Mouse (Mus musculus) liver (tissue): ENCODE measurements around the gene Stat5a.

Experiments
- DNase-seq: peaks from one replicate; pipeline ENCODE4 v3.0.0-alpha.2; 2020; ENCODE audit warnings: mixed read lengths

Stat5a gene

GRCm38 (mm10) chr11:100863141-100863540, 4.0 kb downstream of the Stat5a start:
- no peak for DNase-seq

GRCm38 (mm10) chr11:100865618-100866017, 6.5 kb downstream of the Stat5a start:
- no peak for DNase-seq

DNA sequence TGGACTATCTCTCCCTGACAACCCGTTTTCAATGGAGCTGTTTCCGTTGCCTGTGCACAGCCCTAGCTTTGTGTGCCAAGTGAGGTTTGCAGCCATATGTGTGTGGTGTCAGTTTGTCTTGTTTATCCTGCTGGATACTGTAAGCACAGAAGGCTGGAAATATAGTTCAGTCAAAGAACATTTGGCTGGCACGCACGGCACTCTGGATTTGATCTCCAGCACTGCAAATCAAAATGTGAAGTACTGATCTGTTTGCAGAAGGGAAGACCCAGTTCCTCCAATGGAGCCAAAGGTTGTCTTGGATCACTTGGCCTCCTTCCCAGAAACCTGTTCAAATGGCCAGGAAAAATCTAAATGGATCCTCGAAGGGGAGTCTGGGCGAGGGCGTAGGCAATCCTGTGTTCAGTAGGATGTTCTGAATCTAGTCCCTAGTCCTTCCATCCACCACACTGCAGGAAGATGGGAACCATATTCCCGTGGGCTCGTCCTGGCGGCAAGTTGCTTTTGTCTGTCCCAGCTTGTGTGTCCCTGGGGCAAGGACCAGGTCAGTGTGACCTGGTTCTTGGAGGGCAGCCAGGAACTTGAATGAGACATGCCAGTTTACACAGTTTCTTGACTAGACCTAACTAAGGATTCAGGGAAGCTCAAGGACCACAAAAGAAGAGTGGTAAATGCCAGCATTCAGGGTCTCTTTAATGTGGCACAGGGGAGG, 11.3 kb downstream of the Stat5a start:
- DNase-seq = no peak

- no peak for DNase-seq
Observed at GRCm38 (mm10) chr11:100870968-100871350, 11.8 kb downstream of the Stat5a start.

DNA sequence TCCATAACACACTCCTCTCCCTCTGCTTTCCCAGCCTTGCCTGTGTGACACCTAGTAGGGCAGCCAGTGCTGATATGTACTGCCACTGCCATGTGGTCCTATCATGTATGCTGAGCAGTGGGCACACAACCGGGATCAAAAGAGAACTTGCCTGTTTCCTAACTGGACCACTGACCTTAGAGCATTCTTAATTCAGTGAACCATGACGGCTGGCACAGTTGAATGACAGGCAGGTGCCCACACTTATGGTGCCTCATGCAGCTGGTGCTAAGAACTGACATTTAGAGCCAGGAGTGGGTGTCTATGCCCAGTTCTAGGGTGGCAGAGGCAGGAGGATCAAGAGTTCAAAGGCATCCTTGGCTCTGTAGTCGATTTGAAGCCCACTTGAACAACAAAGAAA, 16.6 kb downstream of the Stat5a start:
- DNase-seq = no peak

DNA sequence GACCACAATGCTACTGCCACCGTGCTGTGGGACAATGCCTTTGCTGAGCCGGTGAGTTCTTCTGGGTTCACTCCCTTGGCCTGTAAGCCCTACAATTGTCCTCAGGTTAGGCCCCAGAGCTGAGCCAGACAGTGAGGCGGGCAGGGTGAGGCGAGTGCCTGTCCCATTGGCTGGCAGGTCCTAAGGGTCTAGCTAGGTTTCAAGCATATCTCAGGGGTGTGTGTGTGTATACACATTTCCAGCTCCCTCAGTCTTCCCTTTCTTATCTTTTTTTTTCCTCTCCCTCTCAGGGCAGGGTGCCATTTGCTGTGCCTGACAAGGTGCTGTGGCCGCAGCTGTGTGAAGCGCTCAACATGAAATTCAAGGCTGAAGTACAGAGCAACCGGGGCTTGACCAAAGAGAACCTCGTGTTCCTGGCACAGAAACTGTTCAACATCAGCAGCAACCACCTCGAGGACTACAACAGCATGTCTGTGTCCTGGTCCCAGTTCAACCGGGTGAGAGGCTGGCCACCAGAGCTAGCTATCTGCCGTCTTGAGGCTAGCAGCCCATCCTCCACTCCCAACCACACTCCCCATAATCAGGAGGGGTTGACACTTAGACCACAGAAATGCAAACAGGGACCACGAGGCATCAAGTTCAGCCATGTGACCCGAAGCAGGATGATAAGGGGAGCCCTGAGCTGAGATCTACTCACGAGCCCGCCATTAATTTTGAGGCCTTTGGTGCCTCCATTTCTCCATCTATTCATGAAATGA, 20.3 kb downstream of the Stat5a start:
- DNase-seq = peak; percentile 37

GRCm38 (mm10) chr11:100883640-100884039, 24.5 kb downstream of the Stat5a start:
- no peak for DNase-seq

GRCm38 (mm10) chr11:100885472-100885871, 26.3 kb downstream of the Stat5a start:
- DNase-seq = no peak

GRCm38 (mm10) chr11:100886188-100886740, 27.1 kb downstream of the Stat5a start:
- DNase-seq = peak; percentile 81

DNA sequence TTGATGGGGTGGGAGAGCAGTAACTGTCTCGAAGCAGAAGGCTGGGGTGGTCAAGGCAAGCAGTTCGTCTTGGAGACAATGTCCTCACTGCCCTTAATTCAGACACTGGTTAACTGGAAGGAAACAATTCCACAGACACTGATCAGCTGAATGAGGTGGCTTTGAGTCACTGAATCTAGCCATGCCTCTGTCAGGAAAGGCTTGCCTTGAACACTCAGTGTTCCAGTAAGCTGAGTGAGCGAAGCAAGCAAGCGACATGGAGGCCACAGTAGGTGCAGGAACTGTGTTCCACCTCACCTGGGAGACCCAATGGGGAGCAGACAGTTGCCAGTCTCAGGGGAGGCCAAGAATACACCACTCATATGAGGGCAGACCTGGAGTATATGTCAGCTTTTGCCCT, 28.1 kb downstream of the Stat5a start:
- DNase-seq = no peak

GRCm38 (mm10) chr11:100887764-100888163, 28.6 kb downstream of the Stat5a start:
- no peak for DNase-seq

DNA sequence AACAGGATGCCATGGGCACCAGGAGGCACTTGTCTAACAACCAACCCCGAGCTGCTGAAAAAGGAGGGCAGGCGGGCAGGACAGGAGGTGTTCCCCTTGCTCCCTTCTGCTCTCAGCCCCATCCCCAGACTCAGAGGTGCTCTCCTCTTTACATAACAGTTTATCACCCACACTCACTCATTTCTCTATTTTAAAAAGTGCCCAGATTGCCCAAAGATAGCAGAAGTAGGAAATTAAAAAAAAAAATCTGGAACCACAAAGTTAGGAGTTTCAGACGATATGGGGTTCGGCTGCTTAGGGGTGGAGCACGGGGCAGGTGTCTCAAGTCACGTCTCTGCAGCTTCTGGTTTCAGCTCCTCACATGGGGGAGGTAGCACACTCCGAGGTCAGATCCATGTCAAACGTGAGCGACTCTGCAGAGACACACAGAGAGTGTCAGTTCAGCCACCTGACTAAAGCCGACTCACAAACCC, 29.2 kb downstream of the Stat5a start:
- DNase-seq = no peak

- DNase-seq = peak; percentile 1
Observed at GRCm38 (mm10) chr11:100890481-100890880, 31.3 kb downstream of the Stat5a start.

GRCm38 (mm10) chr11:100891256-100892123, 32.3 kb downstream of the Stat5a start:
- peak; percentile 39 for DNase-seq

DNA sequence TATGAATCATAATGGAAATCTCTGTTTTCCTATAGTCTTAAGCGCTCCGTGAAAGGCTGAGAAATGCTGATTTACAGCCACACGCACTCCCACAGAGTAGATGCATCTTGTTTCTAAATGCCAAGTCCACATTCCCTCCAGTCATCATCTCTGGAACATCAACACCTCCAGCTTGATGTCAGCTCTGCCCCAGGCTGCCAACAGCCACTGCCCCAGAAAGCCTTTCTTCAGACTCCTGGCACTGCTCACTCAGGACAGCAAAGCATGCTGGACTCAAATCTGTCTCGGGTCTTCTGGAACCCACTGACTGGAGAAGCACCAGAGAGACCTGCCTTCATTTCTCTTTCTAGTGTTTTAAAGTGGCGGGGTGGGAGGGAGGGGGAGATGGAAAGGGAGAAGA, 33.3 kb downstream of the Stat5a start:
- no peak for DNase-seq

DNA sequence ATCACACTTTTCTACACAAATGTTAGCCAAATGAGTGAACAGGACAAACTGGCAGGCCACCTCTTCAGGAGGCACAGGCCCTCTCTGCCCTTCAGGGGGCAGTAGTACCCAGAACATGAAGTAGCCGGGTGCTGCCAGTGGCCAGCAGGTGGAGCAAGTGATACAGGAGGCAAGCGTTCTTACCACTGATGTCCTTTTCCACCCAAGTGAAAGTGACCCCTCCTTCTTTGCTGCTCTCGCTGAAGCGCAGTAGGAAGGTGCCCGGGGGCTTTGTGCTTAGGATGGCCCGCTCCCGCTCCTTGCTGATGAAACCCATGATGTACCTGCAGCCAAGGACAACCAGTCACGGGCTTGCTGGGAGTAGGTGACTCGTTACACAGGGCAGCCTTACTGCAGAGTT, 34.3 kb downstream of the Stat5a start:
- peak; percentile 92 for DNase-seq

- DNase-seq = no peak
Observed at GRCm38 (mm10) chr11:100894146-100894918, 35.2 kb downstream of the Stat5a start.

DNA sequence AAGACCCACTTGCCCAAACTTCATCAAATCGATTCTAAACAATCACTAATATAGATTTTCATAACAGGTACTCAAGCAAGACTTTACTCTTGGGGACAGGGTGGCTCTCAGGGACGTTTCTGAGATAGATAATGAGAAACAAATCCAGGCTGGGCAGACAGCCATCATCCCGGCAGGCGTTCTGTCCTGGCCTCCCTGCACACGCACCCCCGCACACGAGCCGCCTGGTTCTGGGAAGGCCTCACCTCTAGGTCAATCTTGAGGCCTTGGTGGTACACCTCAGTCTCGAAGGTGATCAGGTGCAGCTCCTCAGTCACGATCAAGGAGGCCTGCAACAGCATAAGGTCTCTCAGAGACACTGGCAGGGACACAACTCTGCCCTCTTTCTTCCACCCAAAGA, 36.9 kb downstream of the Stat5a start:
- no peak for DNase-seq

GRCm38 (mm10) chr11:100897294-100898231, 38.4 kb downstream of the Stat5a start:
- DNase-seq = no peak

DNA sequence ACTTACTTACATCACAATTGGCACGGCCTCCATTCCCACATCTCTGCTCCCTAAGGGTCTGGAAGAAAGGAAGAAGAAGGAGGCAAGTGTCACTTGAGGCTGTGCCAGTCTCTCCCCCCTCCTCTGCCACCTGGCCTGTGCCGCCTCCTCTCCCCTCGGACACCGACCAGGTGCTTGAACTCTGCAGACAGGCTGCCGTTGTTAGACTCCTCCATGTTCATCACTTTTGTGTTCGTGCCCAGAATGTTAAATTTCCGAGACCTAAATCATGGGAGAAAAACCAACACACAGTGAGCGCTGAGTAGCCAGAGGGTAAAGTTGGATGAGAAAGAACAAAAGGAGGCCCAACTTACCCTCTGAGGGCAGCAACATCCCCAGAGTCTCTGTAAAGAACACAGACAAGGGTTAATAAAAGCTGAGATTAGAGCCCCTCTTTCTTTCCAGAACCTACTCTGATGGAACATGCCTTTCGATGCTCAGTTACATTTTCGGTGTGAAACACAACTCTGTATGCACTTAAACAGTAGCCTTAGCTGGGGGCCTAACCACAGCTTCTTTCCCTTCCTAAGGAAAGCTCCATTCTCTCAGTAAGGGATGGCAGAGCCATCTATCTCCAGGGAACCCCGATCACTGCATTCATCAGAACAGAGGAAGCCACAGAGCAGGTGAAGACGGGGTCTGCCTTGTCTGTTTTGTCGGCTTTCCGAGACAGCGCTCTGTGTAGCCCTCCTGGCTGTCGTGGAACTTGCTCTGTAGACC, 39.5 kb downstream of the Stat5a start:
- DNase-seq = no peak
